Mouse (Mus musculus) liver, postnatal 0 days (tissue): Measurements from ENCODE around the gene Klri2.

Experiments
- CTCF ChIP-seq: sonication (generic); IDR thresholded peaks from 2 replicates; pipeline ENCODE4 v1.5.1; 2016; ENCODE audit warnings: antibody characterized with exemption, low read depth
- EP300 ChIP-seq: IDR thresholded peaks from 2 replicates; pipeline ENCODE4 v1.6.1; 2016; ENCODE audit warnings: antibody characterized with exemption, low read depth, mild to moderate bottlenecking

- TF ChIP-seq CTCF (no peak), EP300 (no peak)
Measured at GRCm38 (mm10) chr6:129720487-129720886, 19.8 kb downstream of the Klri2 start.
